Mouse (Mus musculus): ENCODE measurements around the gene Thada. TPM values are rescaled to one million over a fixed set of nuclear protein-coding genes. Genes with fewer than 3 reads are reported as not detected.
A peak's percentile ranks its signal among the peaks of the same experiment; 100 is the strongest.

Gene Thada
- polyA plus RNA-seq, 1 experiment from 2014 or later = 15.8 TPM

DNA sequence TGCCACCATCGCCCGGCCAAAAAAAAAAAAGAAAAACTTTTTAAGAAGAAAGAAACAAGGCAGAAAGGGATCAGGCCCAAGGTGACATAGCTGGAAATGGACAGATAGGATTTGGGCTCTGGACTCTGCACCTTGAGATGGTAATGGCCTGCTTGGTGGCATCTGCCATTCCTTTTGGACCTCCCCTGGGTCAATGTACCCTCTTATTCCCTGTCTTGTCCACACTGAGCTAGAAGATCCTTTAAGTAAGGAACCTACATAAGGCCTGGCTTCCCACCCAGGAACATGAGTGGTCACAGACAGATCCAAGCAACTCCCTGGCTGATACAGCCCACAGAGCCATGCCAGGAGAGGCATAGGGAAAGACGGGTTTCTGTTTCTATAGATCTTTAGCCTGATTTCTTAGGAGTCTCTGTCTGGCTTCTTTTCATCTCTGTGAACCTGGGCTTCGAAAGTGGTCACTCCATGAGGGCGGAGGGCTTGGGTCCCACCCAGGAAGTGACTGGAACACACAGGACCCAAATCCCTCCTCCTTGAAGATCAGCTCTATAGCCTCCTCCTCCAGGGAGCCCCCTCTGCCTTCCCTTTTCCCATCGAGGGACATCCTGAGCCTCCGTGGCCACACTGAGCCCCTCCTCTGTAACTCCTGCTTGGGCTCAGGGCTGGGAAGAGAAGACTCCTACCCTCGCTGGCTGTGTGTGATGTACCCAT, 310.3 kb downstream of the Thada start:
- no peaks in the 10 kb centered on the region for H3K9me3 ChIP-seq (ENCODE audit: control insufficient read depth, low read length)
- H3K36me3 ChIP-seq (ENCODE audit: control insufficient read depth, insufficient read depth, low read length) = no peaks in the 10 kb centered on the region
- no peak for ATAC-seq (ENCODE audit: low FRiP score, low TSS enrichment)
- H3K4me2 ChIP-seq (replicated peaks; ENCODE audit: low read depth, low read length) = no peak overlapping the region
- 65% methylated on average over 8 of the region's 8 CpGs for WGBS
- H3K4me3 ChIP-seq (ENCODE audit: low read length) = no peak overlapping the region
- H3K9ac ChIP-seq (ENCODE audit: low read depth, low read length) = no peak overlapping the region
- peaks cover 41% of the 10 kb centered on the region for H3K4me1 ChIP-seq (ENCODE audit: control insufficient read depth, insufficient read depth, low read length)
- no peaks in the 10 kb centered on the region; the same call in 1 of the 2 replicates for H3K27me3 ChIP-seq (ENCODE audit: control insufficient read depth, insufficient read depth, low read length)
- peak overlapping the region; percentile 93; the same call in 1 of the 2 replicates for H3K27ac ChIP-seq (ENCODE audit: low read depth, low read length)

DNA sequence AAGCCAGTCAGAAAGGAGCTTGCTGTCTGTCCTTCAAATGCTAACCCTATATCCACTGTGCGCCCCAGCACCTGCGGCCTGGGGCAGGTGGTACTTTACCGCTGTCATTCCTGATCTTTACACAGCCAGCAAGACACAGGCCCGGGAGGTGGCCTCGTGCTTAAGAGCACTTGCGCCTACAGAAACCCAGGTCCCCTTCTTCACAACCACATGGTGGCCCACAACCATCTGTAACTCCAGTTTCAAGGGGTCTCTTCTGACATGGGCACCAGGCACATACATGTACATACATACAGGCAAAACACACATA, 311.0 kb downstream of the Thada start:
- no peak overlapping the region for H3K9ac ChIP-seq (ENCODE audit: low read depth, low read length)
- no peak overlapping the region for H3K4me3 ChIP-seq (ENCODE audit: low read length)
- peaks cover 41% of the 10 kb centered on the region for H3K4me1 ChIP-seq (ENCODE audit: control insufficient read depth, insufficient read depth, low read length)
- H3K9me3 ChIP-seq (ENCODE audit: control insufficient read depth, low read length) = no peaks in the 10 kb centered on the region
- H3K27ac ChIP-seq (ENCODE audit: low read depth, low read length) = no peak overlapping the region
- H3K27me3 ChIP-seq (ENCODE audit: control insufficient read depth, insufficient read depth, low read length) = no peaks in the 10 kb centered on the region; the same call in 1 of the 2 replicates
- H3K36me3 ChIP-seq (ENCODE audit: control insufficient read depth, insufficient read depth, low read length) = no peaks in the 10 kb centered on the region
- no peak for ATAC-seq (ENCODE audit: low FRiP score, low TSS enrichment)
- 91% methylated on average over 6 of the region's 6 CpGs for WGBS
- H3K4me2 ChIP-seq (replicated peaks; ENCODE audit: low read depth, low read length) = no peak overlapping the region

DNA sequence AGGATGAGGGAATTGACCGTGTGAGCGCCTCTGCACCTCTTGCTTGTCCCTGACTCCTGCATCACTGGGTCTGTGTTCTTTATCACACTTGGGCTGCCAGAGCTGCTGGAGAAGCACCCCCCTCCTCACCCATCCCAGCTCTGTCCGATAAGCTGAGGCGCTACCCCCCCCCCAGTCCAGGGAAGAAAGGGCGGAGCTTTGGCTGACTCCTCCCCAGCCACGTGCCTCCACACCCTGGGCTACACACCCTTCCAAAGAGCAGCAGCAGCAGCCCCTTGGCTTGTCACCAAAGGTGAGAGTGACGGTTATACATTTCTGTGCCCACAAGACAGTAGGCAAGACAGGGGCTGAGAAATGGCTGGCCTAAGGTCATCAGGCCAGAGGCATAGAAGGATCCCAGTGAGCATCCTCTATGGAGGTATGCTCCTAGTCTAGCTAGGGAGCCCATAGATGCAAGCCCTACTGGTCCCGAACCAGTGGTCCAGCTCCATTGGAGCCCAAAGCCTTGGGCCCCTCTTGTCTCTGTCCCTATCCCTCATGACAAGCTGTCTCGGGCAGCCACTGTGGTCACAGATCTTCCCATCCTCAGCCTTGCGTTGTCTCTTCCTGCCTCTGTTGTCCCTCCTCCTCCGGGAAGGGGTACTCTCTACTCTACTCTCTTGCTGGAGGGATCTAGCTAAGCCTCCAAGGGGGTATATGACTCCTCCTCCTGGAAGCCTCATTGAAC, 311.5 kb downstream of the Thada start:
- no peak overlapping the region for H3K27ac ChIP-seq (ENCODE audit: low read depth, low read length)
- ATAC-seq (ENCODE audit: low FRiP score, low TSS enrichment) = no peak
- no peaks in the 10 kb centered on the region for H3K36me3 ChIP-seq (ENCODE audit: control insufficient read depth, insufficient read depth, low read length)
- WGBS = 77% methylated on average over 10 of the region's 11 CpGs
- H3K4me3 ChIP-seq (ENCODE audit: low read length) = no peak overlapping the region
- no peaks in the 10 kb centered on the region; the same call in 1 of the 2 replicates for H3K27me3 ChIP-seq (ENCODE audit: control insufficient read depth, insufficient read depth, low read length)
- no peak overlapping the region for H3K9ac ChIP-seq (ENCODE audit: low read depth, low read length)
- no peak overlapping the region for H3K4me2 ChIP-seq (replicated peaks; ENCODE audit: low read depth, low read length)
- H3K9me3 ChIP-seq (ENCODE audit: control insufficient read depth, low read length) = no peaks in the 10 kb centered on the region
- H3K4me1 ChIP-seq (ENCODE audit: control insufficient read depth, insufficient read depth, low read length) = peaks cover 44% of the 10 kb centered on the region

DNA sequence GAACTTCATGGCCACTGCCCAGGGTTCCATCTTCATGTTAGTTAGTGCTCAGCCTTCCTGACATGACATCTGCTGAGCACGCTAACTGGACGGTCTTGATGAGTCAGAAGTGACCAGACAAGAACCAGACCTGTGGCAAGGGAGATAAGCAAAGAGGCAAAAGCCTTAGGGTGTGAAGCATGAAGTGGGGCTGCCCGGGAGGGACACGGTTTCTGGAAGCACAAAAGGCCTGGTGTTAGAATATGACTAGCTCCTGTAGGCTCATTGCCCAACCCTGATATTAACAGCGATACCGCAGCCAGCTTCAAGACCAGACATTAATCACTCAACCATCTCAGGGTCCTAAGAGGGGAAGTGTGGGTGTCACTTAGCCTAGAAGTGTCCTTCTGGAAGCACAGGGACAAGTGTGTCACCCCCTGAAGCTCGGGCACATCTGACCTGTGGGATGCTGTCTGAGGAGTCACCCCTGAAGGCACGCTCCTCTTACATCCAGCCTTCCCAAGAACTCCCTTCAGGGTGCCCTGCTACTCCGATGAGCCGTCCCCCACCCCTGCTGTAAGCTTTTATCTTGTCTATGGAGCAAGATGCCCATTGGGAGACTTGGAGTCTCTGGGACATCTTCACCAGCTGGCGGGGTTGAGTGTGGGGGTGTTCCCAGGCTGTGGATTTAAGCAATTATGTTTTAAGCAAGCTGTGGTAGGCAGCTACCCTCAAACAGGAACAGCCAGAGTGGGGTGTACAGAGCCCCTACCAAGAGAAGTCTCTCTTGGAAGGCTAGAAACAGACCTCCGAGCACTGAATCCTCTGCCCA, 312.8 kb downstream of the Thada start:
- peaks cover 45% of the 10 kb centered on the region for H3K4me1 ChIP-seq (ENCODE audit: control insufficient read depth, insufficient read depth, low read length)
- no peak overlapping the region for H3K4me2 ChIP-seq (replicated peaks; ENCODE audit: low read depth, low read length)
- H3K9ac ChIP-seq (ENCODE audit: low read depth, low read length) = peak overlapping the region; percentile 7; the same call in 1 of the 2 replicates
- no peaks in the 10 kb centered on the region; the same call in 1 of the 2 replicates for H3K27me3 ChIP-seq (ENCODE audit: control insufficient read depth, insufficient read depth, low read length)
- WGBS = 60% methylated on average over 12 of the region's 12 CpGs
- no peak overlapping the region for H3K4me3 ChIP-seq (ENCODE audit: low read length)
- no peak for ATAC-seq (ENCODE audit: low FRiP score, low TSS enrichment)
- no peaks in the 10 kb centered on the region for H3K36me3 ChIP-seq (ENCODE audit: control insufficient read depth, insufficient read depth, low read length)
- H3K27ac ChIP-seq (ENCODE audit: low read depth, low read length) = no peak overlapping the region
- H3K9me3 ChIP-seq (ENCODE audit: control insufficient read depth, low read length) = no peaks in the 10 kb centered on the region

DNA sequence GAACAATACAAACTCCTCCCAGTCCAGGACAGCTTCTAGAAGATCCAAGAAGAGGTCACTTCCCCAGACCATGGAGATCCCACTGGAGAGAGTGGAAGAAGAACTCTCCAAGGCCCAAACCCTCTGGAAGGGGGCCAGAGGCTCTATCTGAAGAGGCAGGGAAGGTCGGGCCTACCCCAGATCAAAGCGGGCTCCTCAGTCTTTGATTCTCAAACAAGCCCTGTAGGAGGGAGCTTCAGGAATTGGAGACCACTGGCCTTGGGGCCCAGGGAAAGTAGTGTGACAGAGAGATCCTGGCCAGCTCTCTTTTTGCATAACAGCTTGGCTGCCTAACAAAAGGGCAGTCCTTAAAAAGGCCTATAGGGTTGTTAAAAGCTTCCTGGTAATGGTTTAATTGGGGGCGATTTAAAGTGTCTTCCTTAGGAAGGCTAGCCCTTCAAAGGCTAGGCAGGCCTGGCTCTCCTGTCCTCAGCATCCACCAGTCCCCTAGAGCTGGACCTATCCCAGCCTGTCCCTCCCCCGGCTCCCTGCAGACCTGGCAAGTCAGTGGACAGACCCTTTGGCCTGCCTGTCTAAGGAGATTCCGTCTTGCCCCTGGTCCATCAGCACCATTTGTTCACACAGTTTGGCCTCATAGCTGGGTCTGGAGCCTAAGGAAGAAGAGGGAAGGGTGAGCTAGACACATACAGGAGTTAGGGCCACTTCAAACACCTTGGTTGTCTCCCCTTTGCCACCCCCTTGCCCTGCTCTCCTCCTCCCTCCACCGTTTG, 313.6 kb downstream of the Thada start:
- H3K27ac ChIP-seq (ENCODE audit: low read depth, low read length) = no peak overlapping the region
- H3K9me3 ChIP-seq (ENCODE audit: control insufficient read depth, low read length) = no peaks in the 10 kb centered on the region
- no peaks in the 10 kb centered on the region; the same call in 1 of the 2 replicates for H3K27me3 ChIP-seq (ENCODE audit: control insufficient read depth, insufficient read depth, low read length)
- no peak overlapping the region for H3K4me2 ChIP-seq (replicated peaks; ENCODE audit: low read depth, low read length)
- no peak for ATAC-seq (ENCODE audit: low FRiP score, low TSS enrichment)
- no peak overlapping the region for H3K4me3 ChIP-seq (ENCODE audit: low read length)
- no peaks in the 10 kb centered on the region for H3K36me3 ChIP-seq (ENCODE audit: control insufficient read depth, insufficient read depth, low read length)
- 44% methylated on average over 6 of the region's 6 CpGs for WGBS
- H3K4me1 ChIP-seq (ENCODE audit: control insufficient read depth, insufficient read depth, low read length) = peaks cover 37% of the 10 kb centered on the region
- H3K9ac ChIP-seq (ENCODE audit: low read depth, low read length) = peak overlapping the region; percentile 7; the same call in 1 of the 2 replicates

DNA sequence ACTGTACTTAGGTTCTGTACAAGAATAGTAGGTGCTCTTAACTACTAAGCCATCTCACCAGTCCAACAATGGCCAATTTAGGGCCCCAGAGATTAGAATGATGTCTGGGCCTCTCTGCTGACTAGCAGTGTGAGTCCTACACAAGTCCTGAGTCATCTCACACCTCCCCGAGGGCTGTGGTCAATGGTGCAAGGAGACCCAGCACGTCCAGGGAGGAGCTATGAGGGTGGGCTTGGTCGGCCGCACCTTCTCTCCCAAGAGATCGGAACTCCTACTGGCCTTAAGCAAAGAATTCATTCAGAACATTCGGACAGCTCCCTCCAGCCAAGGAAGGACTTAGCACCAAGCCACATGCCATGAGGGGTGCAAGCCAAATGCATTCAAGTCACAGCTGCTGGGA, 314.7 kb downstream of the Thada start:
- H3K9me3 ChIP-seq (ENCODE audit: control insufficient read depth, low read length) = no peaks in the 10 kb centered on the region
- H3K4me3 ChIP-seq (ENCODE audit: low read length) = no peak overlapping the region
- no peaks in the 10 kb centered on the region for H3K36me3 ChIP-seq (ENCODE audit: control insufficient read depth, insufficient read depth, low read length)
- no peak overlapping the region for H3K27ac ChIP-seq (ENCODE audit: low read depth, low read length)
- H3K4me2 ChIP-seq (replicated peaks; ENCODE audit: low read depth, low read length) = no peak overlapping the region
- H3K27me3 ChIP-seq (ENCODE audit: control insufficient read depth, insufficient read depth, low read length) = no peaks in the 10 kb centered on the region; the same call in 1 of the 2 replicates
- H3K9ac ChIP-seq (ENCODE audit: low read depth, low read length) = no peak overlapping the region
- 21% methylated on average over 6 of the region's 6 CpGs for WGBS
- peaks cover 34% of the 10 kb centered on the region for H3K4me1 ChIP-seq (ENCODE audit: control insufficient read depth, insufficient read depth, low read length)
- ATAC-seq (ENCODE audit: low FRiP score, low TSS enrichment) = no peak

DNA sequence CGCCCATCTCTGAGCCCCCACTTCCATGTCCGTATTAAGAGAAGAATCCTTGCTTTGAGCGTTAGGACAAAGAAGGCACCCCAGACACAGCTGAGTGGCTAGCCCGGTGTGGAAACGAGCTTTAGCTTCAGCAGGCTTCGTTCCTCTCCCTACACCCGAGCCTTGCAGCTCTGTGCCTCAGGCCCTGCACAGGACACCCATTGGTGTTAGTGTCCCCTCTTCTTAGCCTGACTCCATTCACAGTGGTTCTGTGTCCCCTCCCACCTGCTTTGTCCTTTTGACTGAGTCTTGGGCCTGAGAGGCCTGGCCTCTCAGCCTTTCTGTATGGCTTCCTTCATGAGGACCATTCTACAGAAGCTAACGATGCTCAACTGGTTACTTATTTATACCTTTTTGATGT, 315.7 kb downstream of the Thada start:
- no peaks in the 10 kb centered on the region for H3K36me3 ChIP-seq (ENCODE audit: control insufficient read depth, insufficient read depth, low read length)
- no peak overlapping the region for H3K27ac ChIP-seq (ENCODE audit: low read depth, low read length)
- WGBS = 79% methylated on average over 8 of the region's 8 CpGs
- H3K27me3 ChIP-seq (ENCODE audit: control insufficient read depth, insufficient read depth, low read length) = no peaks in the 10 kb centered on the region; the same call in 1 of the 2 replicates
- H3K4me3 ChIP-seq (ENCODE audit: low read length) = no peak overlapping the region
- ATAC-seq (ENCODE audit: low FRiP score, low TSS enrichment) = no peak
- H3K4me1 ChIP-seq (ENCODE audit: control insufficient read depth, insufficient read depth, low read length) = peaks cover 34% of the 10 kb centered on the region
- H3K9me3 ChIP-seq (ENCODE audit: control insufficient read depth, low read length) = no peaks in the 10 kb centered on the region
- H3K4me2 ChIP-seq (replicated peaks; ENCODE audit: low read depth, low read length) = no peak overlapping the region
- no peak overlapping the region for H3K9ac ChIP-seq (ENCODE audit: low read depth, low read length)

DNA sequence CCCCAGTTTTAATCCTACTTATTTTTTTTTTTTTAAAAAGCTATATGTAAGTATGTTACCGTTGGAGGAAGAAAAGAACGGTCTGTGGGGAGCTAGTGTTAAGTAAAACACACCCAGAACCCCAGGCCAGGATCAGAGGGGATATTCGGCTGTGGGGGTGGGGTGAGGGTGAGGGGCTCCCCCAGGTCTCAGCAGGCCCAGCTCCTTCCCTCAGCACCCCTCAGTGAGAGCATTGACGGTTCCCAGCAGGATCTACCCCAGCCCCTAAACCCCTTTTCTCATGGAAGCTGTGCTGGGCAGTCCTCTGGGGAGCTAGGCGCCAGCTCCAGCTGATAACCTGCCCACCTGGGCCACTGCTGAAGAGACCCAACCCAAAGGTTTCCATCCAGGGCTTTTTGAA, 316.4 kb downstream of the Thada start:
- Histone ChIP-seq H3K4me3 (ENCODE audit: low read length) (no peak overlapping the region), H3K27ac (ENCODE audit: low read depth, low read length) (no peak overlapping the region), H3K4me2 (replicated peaks; ENCODE audit: low read depth, low read length) (no peak overlapping the region), H3K36me3 (ENCODE audit: control insufficient read depth, insufficient read depth, low read length) (no peaks in the 10 kb centered on the region), H3K9ac (ENCODE audit: low read depth, low read length) (no peak overlapping the region), H3K9me3 (ENCODE audit: control insufficient read depth, low read length) (no peaks in the 10 kb centered on the region), H3K27me3 (ENCODE audit: control insufficient read depth, insufficient read depth, low read length) (no peaks in the 10 kb centered on the region; the same call in 1 of the 2 replicates), H3K4me1 (ENCODE audit: control insufficient read depth, insufficient read depth, low read length) (peaks cover 34% of the 10 kb centered on the region)
- 57% methylated on average over 5 of the region's 5 CpGs for WGBS
- no peak for ATAC-seq (ENCODE audit: low FRiP score, low TSS enrichment)
